Mouse (Mus musculus) testis, adult 2 months (tissue): Measurements from ENCODE around the gene 1110025L11Rik.

Source experiments
- CTCF ChIP-seq: fragments of 200-500 bp; IDR thresholded peaks from 2 replicates; pipeline ENCODE4 v1.5.1; 2012; ENCODE audit warnings: low read depth, mild to moderate bottlenecking, inconsistent platforms, low read length, moderate library complexity; ENCODE audit not compliant: control insufficient read depth, insufficient read depth, insufficient replicate concordance
- POLR2A ChIP-seq: fragments of 200-500 bp; IDR thresholded peaks from 2 replicates; pipeline ENCODE4 v1.6.1; 2012; ENCODE audit warnings: low read depth, mild to moderate bottlenecking, inconsistent platforms, low read length, moderate library complexity; ENCODE audit not compliant: control insufficient read depth

DNA sequence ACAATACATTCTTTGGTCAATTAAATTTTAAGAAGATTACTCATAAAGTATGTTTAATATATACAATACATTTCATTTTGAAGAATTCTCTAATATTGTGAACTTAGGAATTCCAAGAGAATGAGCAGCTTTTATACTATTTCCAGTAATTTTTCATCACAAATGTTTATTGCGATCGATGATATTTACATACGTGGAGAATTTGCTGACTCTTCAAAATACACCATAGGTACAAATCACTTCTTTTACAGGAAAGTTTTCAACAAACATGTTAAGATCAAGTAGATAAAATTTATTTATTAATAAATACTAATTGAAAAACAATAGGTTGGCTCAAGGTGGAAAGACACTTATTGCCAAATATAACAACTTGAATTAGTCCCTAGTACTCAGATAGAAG is 49.8 kb downstream of the 1110025L11Rik start:
- TF ChIP-seq POLR2A (no peak), CTCF (no peak)
